Mouse (Mus musculus): ENCODE measurements around the gene Mfap1b. TPM values are rescaled to one million over a fixed set of nuclear protein-coding genes. Genes with fewer than 3 reads are reported as not detected.
A peak's percentile ranks its signal among the peaks of the same experiment; 100 is the strongest.

Gene Mfap1b
- polyA plus RNA-seq, 1 experiment = 22.0 TPM

DNA sequence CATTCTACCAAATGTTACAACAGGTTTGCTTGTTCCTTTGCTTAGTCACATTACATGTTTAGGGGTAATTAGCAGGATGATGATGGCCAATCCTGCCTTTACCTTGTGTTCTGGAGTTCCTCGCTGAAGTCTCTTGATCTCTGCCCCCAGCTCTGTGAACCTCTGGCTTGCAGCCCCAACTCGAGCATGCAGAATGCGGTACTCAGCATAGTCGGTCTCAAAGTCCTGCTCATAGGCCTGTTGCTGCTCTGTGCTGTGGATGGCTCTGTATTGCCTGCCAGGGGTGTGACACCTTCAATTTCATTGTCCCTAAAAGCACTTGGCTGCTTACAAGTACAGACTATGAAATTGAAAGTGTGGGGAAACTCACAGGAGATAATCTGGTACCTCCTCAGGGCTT is 34.1 kb downstream of the Mfap1b start:
- no peak overlapping the region for H3K4me3 ChIP-seq (replicated peaks; ENCODE audit: control insufficient read depth, low read depth, low read length)
- WGBS = 76% methylated on average over 4 of the region's 4 CpGs
- no peak overlapping the region for H3K27ac ChIP-seq (ENCODE audit: control insufficient read depth, insufficient read depth, low read depth, low read length, poor library complexity)
- peaks cover 1% of the 10 kb centered on the region; the same call in 1 of the 2 replicates for H3K4me1 ChIP-seq (ENCODE audit: control insufficient read depth, insufficient read depth, low read length)
- TF ChIP-seq POLR2A (IDR thresholded peaks at IDR 0.05; ENCODE audit: borderline replicate concordance, control insufficient read depth, low read depth, low read length) (no peak), CTCF (IDR thresholded peaks at IDR 0.05; ENCODE audit: control insufficient read depth, insufficient read depth, low read length) (no peak)

GRCm38 (mm10) chr2:121434854-121435253 is 39.0 kb downstream of the Mfap1b start:
- 96% methylated on average over 1 of the region's 1 CpGs for WGBS
- no peaks in the 10 kb centered on the region for H3K4me1 ChIP-seq (ENCODE audit: control insufficient read depth, insufficient read depth, low read length)
- H3K27ac ChIP-seq (ENCODE audit: control insufficient read depth, insufficient read depth, low read depth, low read length, poor library complexity) = no peak overlapping the region
- no peak overlapping the region for H3K4me3 ChIP-seq (replicated peaks; ENCODE audit: control insufficient read depth, low read depth, low read length)
- TF ChIP-seq POLR2A (IDR thresholded peaks at IDR 0.05; ENCODE audit: borderline replicate concordance, control insufficient read depth, low read depth, low read length) = no peak
- TF ChIP-seq CTCF (IDR thresholded peaks at IDR 0.05; ENCODE audit: control insufficient read depth, insufficient read depth, low read length) = 0 out of 2 replicates have a peak, but pooled peaks have one; percentile 17

GRCm38 (mm10) chr2:121425890-121426289 is 48.0 kb downstream of the Mfap1b start:
- 85% methylated on average over 2 of the region's 2 CpGs for WGBS

DNA sequence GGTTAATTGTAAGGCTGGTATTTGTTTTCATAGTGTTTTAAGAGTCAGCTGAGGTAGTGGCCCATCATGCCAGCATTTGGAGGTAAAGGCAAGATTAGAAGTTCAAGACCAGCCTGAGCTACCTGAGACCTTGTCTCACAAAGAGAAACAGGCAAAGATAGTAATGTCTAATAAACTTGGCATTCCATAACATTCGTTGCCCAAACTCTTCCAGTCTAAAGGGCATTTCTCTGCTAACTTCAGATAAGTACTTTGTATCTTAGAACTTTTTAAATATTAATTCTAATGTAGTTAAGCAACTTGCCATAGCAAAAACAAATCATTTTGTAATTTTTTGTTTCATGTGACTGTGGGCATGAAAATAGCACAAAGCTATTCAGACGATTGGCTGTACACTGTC is 50.7 kb downstream of the Mfap1b start:
- Histone ChIP-seq H3K4me3 (replicated peaks; ENCODE audit: control insufficient read depth, low read depth, low read length) (no peak overlapping the region), H3K4me1 (ENCODE audit: control insufficient read depth, insufficient read depth, low read length) (no peaks in the 10 kb centered on the region), H3K27ac (ENCODE audit: control insufficient read depth, insufficient read depth, low read depth, low read length, poor library complexity) (no peak overlapping the region)
- TF ChIP-seq CTCF (IDR thresholded peaks at IDR 0.05; ENCODE audit: control insufficient read depth, insufficient read depth, low read length) (no peak), POLR2A (IDR thresholded peaks at IDR 0.05; ENCODE audit: borderline replicate concordance, control insufficient read depth, low read depth, low read length) (no peak)
- 72% methylated on average over 2 of the region's 2 CpGs for WGBS

More at GRCm38 (mm10) chr2:121425890-121426289, 48.0 kb downstream of the Mfap1b start:
- Histone ChIP-seq H3K4me3 (replicated peaks; ENCODE audit: control insufficient read depth, low read depth, low read length) (no peak overlapping the region), H3K4me1 (ENCODE audit: control insufficient read depth, insufficient read depth, low read length) (no peaks in the 10 kb centered on the region), H3K27ac (ENCODE audit: control insufficient read depth, insufficient read depth, low read depth, low read length, poor library complexity) (no peak overlapping the region)
- TF ChIP-seq POLR2A (IDR thresholded peaks at IDR 0.05; ENCODE audit: borderline replicate concordance, control insufficient read depth, low read depth, low read length) (no peak), CTCF (IDR thresholded peaks at IDR 0.05; ENCODE audit: control insufficient read depth, insufficient read depth, low read length) (no peak)

DNA sequence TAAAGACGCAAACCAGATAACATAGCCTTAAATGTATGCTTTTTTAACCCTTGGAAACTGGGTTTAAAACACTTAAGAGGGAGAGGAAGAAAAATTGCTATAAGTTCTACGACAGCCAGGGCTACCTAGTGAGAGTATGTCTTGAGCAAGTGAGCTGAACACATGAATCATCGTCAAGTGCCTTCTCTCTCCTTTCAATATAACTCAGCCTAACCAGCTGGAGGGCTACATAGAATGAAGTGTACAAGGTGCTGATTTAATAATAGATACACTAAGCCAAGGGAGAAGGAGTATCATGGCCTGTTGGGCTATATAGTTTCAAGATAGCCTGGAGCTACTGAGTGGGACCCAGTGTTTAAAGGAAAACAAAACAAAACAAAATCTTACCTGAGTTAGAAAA is 55.4 kb downstream of the Mfap1b start:
- TF ChIP-seq CTCF (IDR thresholded peaks at IDR 0.05; ENCODE audit: control insufficient read depth, insufficient read depth, low read length) (no peak), POLR2A (IDR thresholded peaks at IDR 0.05; ENCODE audit: borderline replicate concordance, control insufficient read depth, low read depth, low read length) (no peak)
- Histone ChIP-seq H3K4me1 (ENCODE audit: control insufficient read depth, insufficient read depth, low read length) (no peaks in the 10 kb centered on the region), H3K27ac (ENCODE audit: control insufficient read depth, insufficient read depth, low read depth, low read length, poor library complexity) (no peak overlapping the region), H3K4me3 (replicated peaks; ENCODE audit: control insufficient read depth, low read depth, low read length) (no peak overlapping the region)
- 88% methylated on average over 3 of the region's 3 CpGs for WGBS

GRCm38 (mm10) chr2:121416356-121416755 is 57.5 kb downstream of the Mfap1b start:
- no peak overlapping the region for H3K27ac ChIP-seq (ENCODE audit: control insufficient read depth, insufficient read depth, low read depth, low read length, poor library complexity)
- TF ChIP-seq POLR2A (IDR thresholded peaks at IDR 0.05; ENCODE audit: borderline replicate concordance, control insufficient read depth, low read depth, low read length) = no peak
- no peak for TF ChIP-seq CTCF (IDR thresholded peaks at IDR 0.05; ENCODE audit: control insufficient read depth, insufficient read depth, low read length)
- H3K4me3 ChIP-seq (replicated peaks; ENCODE audit: control insufficient read depth, low read depth, low read length) = no peak overlapping the region
- 81% methylated on average over 6 of the region's 6 CpGs for WGBS
- H3K4me1 ChIP-seq (ENCODE audit: control insufficient read depth, insufficient read depth, low read length) = no peaks in the 10 kb centered on the region

- Histone ChIP-seq H3K27ac (ENCODE audit: control insufficient read depth, insufficient read depth, low read depth, low read length, poor library complexity) (no peak overlapping the region), H3K4me1 (ENCODE audit: control insufficient read depth, insufficient read depth, low read length) (no peaks in the 10 kb centered on the region), H3K4me3 (replicated peaks; ENCODE audit: control insufficient read depth, low read depth, low read length) (no peak overlapping the region)
- WGBS = 67% methylated on average over 3 of the region's 3 CpGs
- TF ChIP-seq POLR2A (IDR thresholded peaks at IDR 0.05; ENCODE audit: borderline replicate concordance, control insufficient read depth, low read depth, low read length) = no peak
- TF ChIP-seq CTCF (IDR thresholded peaks at IDR 0.05; ENCODE audit: control insufficient read depth, insufficient read depth, low read length) = no peak
Measured at GRCm38 (mm10) chr2:121415591-121415990, 58.3 kb downstream of the Mfap1b start.

GRCm38 (mm10) chr2:121415103-121415502 is 58.8 kb downstream of the Mfap1b start:
- TF ChIP-seq POLR2A (IDR thresholded peaks at IDR 0.05; ENCODE audit: borderline replicate concordance, control insufficient read depth, low read depth, low read length) = no peak

DNA sequence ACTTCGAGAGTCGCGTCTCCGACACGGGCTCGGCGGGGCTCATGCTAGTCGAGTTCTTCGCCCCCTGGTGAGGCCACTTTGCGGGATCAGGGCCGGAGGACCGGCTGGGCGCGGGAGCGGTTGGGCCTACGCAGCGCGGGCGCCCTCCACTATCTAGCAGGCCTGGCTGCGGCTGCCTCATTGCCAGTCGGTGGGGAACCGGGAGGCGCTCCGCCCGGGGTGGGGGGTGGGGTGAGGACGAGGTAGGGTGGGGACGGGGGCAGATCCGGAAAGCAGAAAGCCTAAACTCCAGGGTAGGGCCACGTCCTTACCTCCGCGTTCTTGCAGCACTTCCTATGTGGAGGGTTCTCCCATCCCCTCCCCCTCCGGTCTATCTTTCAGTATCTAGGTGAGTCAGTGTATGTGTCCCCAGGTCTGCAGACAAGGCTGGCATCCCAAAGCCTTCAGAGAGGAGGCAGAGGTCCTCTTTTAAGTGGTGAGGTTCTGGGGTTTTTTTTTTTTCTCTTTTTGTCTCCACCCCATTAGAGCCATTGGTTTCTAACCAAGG is 59.7 kb downstream of the Mfap1b start:
- WGBS = under 1% methylated on average over 32 of the region's 32 CpGs
- H3K4me1 ChIP-seq (ENCODE audit: control insufficient read depth, insufficient read depth, low read length) = no peaks in the 10 kb centered on the region
- H3K4me3 ChIP-seq (replicated peaks; ENCODE audit: control insufficient read depth, low read depth, low read length) = peak overlapping the region; percentile 97
- peak overlapping the region; percentile 96 for H3K27ac ChIP-seq (ENCODE audit: control insufficient read depth, insufficient read depth, low read depth, low read length, poor library complexity)
- no peak for TF ChIP-seq POLR2A (IDR thresholded peaks at IDR 0.05; ENCODE audit: borderline replicate concordance, control insufficient read depth, low read depth, low read length)

More at GRCm38 (mm10) chr2:121415103-121415502, 58.8 kb downstream of the Mfap1b start:
- no peak overlapping the region for H3K27ac ChIP-seq (ENCODE audit: control insufficient read depth, insufficient read depth, low read depth, low read length, poor library complexity)
- 30% methylated on average over 3 of the region's 3 CpGs for WGBS
- no peaks in the 10 kb centered on the region for H3K4me1 ChIP-seq (ENCODE audit: control insufficient read depth, insufficient read depth, low read length)
- no peak overlapping the region for H3K4me3 ChIP-seq (replicated peaks; ENCODE audit: control insufficient read depth, low read depth, low read length)
